Mouse (Mus musculus): ENCODE measurements around the gene Teddm1a. TPM values are rescaled to one million over a fixed set of nuclear protein-coding genes. Genes with fewer than 3 reads are reported as not detected.

Teddm1a gene
- total RNA-seq, 2 experiments from 2014 or later, result not detected

DNA sequence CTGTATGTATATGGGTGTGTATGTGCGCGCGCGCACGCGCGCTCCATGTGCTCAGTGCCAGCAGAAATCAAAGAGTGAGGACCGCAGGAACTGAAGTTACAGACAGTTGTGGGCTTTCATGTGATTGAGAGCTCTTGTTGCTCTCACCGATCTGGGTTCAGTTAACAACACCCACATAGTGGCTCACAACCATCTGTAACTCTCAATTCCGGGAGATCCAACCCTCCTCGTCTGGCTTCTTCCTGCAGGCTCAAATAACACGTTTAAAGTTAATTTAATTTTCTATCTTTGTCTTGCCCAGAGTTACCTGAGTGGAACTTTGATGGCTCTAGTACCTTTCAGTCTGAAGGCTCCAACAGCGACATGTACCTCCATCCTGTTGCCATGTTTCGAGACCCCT lies 12.7 kb downstream of the Teddm1a start:
- no peak for DNase-seq (ENCODE audit: low spot score in 2 of 2)

DNA sequence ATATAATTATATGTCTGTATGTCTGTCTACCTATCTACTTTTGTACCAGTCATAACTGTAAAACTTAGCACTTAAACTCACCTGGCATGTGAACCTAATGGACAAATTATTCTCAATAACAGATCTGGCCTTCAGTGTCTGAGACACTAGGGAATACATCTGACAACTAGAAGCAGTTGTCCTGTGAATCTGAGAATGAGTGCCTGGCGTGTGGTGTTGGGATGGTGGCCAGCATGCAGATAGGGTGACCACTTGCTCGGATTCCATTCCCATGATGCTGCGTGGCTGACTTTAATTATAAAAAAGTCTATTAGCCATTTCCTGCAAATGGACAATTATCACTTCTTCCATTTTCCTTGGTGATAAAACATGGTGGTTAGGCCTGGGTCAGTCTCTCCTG lies 14.3 kb downstream of the Teddm1a start:
- no peak for DNase-seq (ENCODE audit: low spot score in 2 of 2)

DNA sequence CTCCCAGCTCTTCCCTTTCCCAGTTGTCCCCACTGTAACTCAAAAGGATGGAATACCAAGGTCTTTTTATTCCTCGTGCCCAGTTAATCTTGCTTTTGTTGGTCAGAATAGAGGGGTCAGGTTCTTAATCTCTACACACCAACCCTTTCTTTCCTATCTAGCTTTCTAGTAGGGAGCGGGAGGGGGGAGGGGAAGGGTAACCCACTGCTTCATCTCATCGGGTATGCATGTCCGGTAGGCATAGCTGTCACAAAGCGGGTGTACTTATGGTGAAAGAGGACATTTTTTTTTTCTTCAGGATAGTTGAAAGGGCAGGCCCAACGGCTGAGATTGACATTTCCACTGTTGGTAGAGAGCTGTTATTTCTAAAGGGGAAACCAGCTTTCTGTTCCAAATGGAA lies 16.7 kb downstream of the Teddm1a start:
- no peak for DNase-seq (ENCODE audit: low spot score in 2 of 2)

DNA sequence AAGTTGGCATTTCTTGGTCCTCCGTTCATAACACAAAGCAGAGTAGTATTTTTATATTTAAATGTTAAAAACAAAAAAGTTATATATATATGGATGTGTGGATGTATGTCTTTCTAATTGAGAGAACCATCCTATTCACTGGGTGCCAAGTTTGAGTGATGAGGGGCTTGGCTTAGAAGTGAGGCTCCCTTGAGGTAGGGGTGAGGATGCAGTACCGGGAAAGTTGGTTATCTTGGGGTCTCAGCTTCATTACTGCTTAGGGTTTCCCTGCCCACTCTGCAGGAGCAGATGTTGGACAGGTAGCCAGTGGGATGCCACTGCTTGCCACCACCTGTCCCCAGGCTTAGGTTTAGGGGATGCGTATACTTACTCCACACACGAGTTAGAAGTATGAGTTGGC lies 17.2 kb downstream of the Teddm1a start:
- DNase-seq (ENCODE audit: low spot score in 2 of 2), result no peak

DNA sequence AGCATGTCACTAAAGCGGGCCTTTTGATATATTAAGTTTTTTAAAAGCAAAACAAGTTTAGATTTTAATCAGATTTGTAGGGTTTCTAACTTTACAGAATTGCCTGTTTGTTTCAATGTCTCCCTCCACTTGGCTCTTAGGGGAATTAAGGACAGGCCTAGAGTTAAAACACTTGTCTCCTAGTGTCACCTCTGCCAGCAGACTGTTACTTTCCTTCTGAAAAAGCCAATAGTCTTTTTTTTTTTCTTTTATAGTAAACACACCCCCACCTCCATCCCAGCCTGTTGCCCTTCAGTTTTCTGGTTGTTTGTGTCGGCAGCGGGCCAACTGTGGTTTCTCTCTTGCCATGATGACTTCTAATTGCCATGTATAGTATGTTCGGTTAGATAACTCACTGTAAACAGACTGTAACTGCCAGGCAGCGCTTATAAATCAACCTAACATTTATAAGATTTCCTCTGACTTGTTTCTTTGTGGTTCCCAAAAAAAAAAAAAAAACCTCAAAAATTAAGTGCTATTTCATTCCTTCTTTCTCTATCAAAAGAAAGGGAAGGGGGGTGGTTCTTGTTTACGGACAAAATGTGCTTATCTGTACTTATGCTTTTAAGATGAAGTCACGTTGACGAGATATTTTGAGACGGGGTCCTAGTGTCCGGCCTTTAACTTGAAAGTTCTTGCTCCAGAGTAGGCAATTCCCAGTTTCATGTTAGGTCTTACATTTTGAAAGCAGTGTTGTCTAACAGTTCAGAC lies 17.8 kb downstream of the Teddm1a start:
- DNase-seq (ENCODE audit: low spot score in 2 of 2), result no peak

DNA sequence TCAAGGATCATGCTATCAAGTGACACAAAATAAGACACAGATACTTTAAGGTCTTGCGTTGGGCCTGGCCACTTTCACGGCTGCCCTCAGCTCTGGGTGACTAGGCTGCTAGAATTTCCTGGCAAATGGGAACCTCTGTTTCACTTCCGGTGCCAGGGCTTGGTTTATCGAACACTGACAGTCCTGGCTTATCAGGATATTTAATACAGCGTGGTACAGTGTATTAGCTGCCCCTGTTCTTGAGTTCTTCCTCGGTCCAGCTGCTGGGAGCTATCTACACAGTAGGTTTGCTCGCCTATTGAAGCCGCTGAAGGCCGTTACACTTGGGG lies 18.4 kb downstream of the Teddm1a start:
- DNase-seq (ENCODE audit: low spot score in 2 of 2), result no peak

DNA sequence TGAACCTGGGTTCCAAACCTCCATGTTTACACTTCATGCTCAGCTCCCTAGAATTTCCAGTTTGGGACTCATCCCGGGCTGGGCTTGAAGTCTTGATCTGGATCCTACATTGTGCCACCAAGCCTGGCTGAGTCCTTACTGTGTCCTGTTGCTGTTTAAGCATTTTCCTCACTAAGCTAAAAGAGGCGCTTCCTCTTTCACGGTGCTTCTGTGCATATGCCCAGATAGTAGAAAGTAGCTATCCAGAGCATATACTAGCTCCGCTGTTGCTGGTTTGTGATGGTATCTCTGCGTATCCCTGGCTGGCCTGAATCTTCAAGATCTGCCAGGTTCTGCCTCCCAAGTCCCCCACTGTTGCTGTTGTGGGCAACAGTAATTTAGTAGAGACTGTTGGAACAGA lies 18.9 kb downstream of the Teddm1a start:
- no peak for DNase-seq (ENCODE audit: low spot score in 2 of 2)

DNA sequence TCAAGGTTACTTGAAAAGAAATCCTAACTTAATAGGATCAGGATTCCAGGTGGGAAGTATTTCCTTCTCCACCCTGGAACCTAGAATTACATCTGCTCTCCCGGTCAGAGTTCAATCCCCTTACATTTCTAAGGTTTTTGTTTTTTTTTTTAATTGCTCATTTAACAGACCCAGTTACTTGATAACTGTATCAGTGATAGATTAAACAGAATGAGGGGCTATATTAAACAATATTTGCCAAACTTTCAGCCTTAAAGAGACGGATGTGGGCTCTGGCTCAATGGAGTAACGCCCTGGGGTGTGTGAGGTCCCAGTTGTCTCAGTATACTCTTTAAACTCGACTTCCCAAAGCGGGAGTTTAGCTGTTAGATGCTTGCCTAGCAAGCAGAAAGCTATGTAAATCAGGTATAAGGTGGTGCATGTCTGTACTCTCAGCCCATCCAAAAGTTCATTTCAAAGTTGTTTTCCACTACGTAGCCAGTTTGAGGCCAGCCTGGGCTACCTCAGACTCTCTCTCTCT lies 19.8 kb downstream of the Teddm1a start:
- DNase-seq (ENCODE audit: low spot score in 2 of 2), result no peak

DNA sequence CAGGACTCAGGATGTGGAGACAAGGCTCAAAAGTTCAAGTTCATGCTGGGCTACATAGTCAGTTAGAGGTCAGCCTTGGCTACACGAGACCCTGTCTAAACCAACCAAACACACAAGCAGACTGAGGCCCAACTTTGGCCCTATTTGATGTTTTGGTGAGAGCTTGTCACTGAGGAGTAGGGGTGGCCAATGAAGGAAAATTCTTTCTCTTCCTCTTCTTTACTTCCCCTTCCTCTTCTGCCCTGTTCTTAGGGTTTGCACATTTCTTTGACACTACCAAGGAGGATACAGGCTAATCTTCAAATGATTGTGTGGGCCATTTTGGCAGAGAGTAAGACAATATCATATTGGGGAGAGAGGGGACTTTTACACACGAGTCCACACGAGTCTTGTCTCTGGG lies 22.3 kb downstream of the Teddm1a start:
- no peak for DNase-seq (ENCODE audit: low spot score in 2 of 2)

DNA sequence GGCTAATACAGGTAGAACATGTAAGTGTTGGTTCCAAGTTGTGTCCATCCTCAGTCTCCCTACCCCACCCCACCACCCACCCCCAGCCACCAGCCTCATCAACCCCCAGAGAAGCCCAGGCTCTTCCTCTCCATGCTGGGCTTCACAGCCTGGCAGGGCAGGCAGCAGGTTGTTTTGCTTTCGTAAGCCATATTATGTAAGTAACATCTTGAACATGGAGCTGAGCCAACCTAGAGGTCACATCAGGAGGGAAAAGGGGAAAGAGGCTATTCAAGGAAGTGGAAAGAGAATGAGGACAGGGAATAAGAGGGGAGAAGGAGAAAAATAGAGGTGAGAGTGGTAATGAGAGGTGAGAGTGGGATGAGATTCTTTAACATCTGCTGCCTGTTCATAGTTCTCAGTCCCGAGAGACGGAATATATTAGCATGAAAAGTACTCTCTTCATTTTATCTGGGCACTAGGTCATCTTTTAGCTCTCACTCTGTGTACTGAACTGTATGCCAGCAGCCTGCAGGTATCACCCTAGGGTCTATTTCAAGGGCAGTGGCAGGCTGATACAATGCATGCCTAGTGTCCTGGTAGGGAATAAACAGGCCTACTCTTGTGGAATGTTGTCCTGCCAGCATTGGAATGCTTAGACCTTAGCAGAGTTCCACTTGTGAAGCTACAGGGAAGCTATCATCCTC lies 27.1 kb downstream of the Teddm1a start:
- DNase-seq (ENCODE audit: low spot score in 2 of 2), result no peak

DNA sequence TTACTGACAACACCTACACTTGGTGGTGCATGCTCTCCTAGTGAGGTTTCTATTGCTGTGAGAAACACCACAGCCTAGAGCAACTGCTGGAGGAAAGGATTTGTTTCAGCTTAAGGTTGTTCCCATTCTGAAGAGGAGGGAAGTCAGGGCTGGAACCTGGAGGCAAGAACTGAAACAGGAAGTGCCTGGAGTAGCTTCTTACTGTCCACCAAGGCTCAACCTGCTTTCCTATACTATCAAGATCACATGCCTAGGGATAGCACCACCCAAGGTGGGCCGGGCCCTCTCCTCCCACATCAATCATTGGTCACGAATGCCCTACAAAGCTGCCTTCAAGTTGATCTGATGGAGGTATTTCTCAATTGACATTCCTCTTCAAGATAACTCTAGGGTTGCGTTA lies 30.1 kb downstream of the Teddm1a start:
- no peak for DNase-seq (ENCODE audit: low spot score in 2 of 2)

DNA sequence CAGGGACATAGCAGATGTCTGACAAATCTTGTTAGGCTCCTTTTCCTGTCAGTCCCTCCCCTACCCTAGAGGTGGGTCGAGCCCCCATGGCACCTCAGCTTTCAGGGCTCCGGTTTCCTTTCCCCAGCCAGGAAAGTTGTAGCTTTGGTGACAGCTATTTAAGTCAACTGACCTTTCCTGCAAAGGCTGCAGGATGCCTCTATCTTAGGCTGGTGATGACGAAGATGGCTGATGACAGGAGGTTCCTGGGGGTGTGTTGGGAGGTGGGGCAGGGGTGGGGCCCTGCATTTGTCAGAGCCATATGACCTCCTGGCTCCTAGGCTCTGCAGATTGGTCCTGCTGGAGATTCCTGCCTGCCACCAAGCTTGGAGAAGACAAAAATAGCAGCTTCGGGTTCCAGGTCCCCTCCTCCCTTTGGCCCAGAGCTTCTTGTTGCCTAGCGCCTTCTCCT lies 31.1 kb downstream of the Teddm1a start:
- no peak for DNase-seq (ENCODE audit: low spot score in 2 of 2)

DNA sequence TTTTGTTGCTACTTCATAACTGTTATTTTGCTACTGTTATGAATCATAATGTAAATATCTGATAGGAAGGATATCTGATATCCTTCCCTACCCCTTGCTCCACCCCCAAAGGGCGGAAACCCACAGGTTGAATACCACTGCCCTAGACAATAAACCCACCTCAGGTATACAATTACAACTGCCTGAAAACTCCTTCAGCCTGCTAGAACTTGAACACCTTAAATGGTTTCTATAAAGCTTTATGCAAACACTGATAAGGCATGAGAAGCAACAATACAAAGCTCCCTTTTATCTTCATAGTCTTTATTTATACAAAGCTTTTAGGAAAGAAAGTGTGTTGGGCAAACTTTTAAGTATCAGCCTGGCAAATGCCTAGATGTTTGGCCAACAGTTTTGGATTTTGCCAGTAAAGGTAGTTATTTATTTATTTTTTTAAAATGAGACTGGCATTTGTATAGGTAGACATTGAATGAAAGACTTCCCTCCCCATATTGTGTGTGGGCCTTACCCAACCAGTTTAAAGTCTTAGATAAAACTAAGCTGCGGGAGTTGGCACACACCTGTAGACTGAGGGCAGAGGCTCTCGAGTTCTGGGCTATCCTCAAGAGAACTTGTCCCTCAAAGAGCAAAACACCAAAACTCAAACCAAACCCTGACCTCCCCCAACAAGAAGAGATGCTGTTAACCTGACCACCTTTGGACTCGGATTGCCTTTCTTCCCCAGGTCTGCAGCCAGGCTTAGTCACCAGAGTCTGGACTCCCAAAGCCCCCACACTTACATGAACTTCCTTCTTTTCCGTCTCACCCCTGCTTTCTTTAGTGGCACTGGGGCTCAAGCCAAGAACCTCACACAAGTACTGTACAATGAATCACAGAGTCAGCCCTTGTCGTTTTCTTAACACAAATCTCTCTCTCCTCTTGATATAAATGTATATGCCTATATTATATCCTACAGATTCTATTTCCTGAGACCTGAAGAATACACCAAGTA lies 33.1 kb downstream of the Teddm1a start:
- no peak for DNase-seq (ENCODE audit: low spot score in 2 of 2)

DNA sequence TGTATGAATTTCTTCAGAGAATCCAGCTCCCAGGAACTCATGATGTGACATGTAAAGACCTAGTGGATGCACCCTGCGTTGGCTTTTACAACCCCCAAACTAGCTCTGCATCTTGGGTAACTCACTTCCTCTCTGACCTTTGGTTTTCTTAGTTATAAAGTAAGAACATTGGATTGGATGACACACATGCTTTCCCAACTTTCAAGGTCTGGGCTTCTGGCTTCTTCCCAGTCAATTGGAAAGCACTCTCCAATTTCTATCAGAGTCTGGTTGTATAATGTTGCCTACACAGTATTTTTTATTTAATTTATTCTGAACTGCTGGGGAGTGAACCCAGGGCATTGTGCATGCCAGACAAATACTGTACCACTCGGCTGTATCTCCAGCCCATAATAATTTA lies 38.9 kb downstream of the Teddm1a start:
- no peak for DNase-seq (ENCODE audit: low spot score in 2 of 2)

DNA sequence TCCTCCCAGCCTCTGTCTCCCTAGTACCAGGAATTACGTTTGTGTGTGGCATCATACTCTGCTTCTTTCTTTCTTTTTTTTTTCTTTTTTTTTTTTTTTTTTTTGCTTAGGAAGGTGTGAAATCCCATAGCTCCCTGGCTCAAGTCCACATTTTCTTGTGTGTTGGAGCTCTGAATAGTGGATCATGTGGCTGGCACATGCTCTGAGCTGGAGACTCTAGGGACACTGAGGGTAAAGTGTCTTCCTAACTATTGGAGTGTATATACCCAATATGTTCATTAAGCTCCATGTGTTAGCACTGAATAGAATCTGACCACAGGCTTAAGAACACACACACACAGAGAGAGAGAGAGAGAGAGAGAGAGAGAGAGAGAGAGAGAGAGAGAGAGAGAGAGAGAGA lies 42.2 kb downstream of the Teddm1a start:
- DNase-seq (ENCODE audit: low spot score in 2 of 2), result no peak

DNA sequence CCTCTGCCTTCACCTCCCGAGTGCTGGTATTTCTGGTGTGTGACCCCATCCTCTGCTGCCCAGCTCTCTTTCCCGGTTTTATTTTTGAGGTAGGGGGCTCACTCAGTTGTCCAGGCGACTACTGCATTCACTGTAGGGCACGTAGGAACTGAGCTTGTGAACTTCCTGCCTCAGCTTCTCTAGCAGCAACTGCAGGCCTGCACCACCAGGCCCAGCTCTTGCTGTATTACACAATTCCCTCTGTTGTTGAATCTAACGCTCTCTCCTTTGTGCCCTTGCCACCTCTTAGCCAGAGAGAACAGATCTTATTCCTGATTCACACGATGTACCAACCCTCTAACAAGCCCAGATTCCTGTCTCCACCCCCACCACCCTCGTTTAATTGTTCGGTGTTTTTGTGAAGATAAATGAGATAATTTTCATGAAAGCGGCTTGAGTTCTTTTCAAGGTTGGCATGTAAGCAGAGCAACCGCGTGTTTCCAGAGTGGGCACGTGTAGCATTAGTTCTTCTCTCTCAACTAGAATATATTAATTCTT lies 44.4 kb downstream of the Teddm1a start:
- DNase-seq (ENCODE audit: low spot score in 2 of 2), result no peak

DNA sequence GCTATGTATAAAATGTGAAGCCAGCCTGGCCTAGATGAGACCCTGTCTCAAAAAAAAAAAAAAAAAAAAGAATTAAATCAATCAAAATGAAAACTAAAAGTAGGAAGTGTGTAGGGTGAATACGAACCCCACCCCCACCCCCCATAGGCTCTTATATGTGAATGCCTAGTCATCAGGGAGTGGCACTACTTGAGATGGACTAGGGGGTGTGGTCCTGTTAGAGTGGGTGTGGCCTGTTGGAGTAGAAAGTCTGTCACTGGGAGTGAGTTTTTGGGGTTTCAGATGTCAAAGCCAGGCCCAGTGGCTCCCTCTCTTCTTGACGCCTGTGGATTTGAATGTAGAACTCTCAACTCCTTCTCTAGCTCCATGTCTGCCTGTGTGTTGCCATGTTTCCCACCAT lies 45.5 kb downstream of the Teddm1a start:
- DNase-seq (ENCODE audit: low spot score in 2 of 2), result no peak

DNA sequence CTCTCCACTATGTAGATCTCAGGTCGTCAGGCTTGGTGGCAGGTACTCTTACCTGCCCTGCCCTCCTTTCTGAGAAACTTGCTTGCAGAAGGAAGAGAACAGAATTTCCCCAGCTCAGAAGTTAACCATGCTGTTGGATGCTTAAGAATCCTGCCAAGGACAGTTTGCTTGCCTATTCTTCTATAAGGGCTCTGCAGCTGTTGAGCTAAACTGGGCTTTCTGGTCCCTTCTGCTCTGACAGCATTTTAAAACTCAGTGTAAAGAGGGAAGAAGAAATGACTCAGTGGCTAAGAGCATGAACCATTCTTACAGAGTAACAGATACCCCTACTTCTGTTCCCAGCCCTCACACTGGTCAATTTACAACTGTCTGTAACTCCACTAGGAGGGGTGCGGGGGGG lies 49.4 kb downstream of the Teddm1a start:
- peak in 1 of 2 experiments; percentile 12 for DNase-seq (ENCODE audit: low spot score in 2 of 2)

Measured in left cerebral cortex, adult 18-20 months (tissue).